Mouse (Mus musculus) left cerebral cortex, adult 18-20 months (tissue): ENCODE results near the gene 2010315B03Rik. TPM values are rescaled to one million over a fixed set of nuclear protein-coding genes. Genes with fewer than 3 reads are reported as not detected.

Experiments used
- total RNA-seq, 2 experiments: library from RNA; stranded (reverse); gene quantifications; 2 replicates each; pipeline ENCODE4 v1.2.3; 2021

2010315B03Rik gene
- total RNA-seq, 2 experiments from 2014 or later = 18.6 to 22.3 TPM

Other genes with a start within 250 kb of the 2010315B03Rik start
- under 1 TPM; 0.19 TPM for gene Ccr2, start 210.7 kb downstream of the 2010315B03Rik start, total RNA-seq
- gene Ccr5, start 191.2 kb downstream of the 2010315B03Rik start, total RNA-seq = 1 to 10 TPM; 4.3 to 7.2 TPM
- gene Ppp2r3d, start 164.2 kb upstream of the 2010315B03Rik start, total RNA-seq = 100 to 1,000 TPM in 1 of 2 experiments, 10 to 100 TPM in 1; 98.8 to 107 TPM
- not detected for gene Gm21836, start 181.1 kb upstream of the 2010315B03Rik start, total RNA-seq